Mouse (Mus musculus) E14TG2a.4 (cell line): ENCODE measurements around the gene Nfyb.

Experiments used
- H3K27me3 ChIP-seq: 2 replicates; pipeline ENCODE4 v1.6.1; 2014; ENCODE audit warnings: low read length, control low read depth; ENCODE audit not compliant: insufficient read depth
- H3K36me3 ChIP-seq: 2 replicates; pipeline ENCODE4 v1.6.1; 2014; ENCODE audit warnings: low read length, control low read depth; ENCODE audit not compliant: insufficient read depth
- H3K4me1 ChIP-seq: replicated peaks from 2 replicates; pipeline ENCODE4 v1.6.1; 2014; ENCODE audit warnings: low read depth, low read length, control low read depth
- H3K4me3 ChIP-seq: replicated peaks from 2 replicates; pipeline ENCODE4 v1.5.1; 2014; ENCODE audit warnings: mild to moderate bottlenecking, low read length
- H3K9me3 ChIP-seq: 2 replicates; pipeline ENCODE4 v1.6.1; 2014; ENCODE audit warnings: low read length, control low read depth
- CTCF ChIP-seq: conservative IDR thresholded peaks from 2 replicates; pipeline ENCODE4 v1.5.1; 2014; ENCODE audit warnings: low read length
- NANOG ChIP-seq: IDR thresholded peaks from 2 replicates; pipeline ENCODE4 v1.6.1; 2014; ENCODE audit warnings: borderline replicate concordance, low read length, mixed read lengths
- POU5F1 ChIP-seq: IDR thresholded peaks from 2 replicates; pipeline ENCODE4 v1.6.1; 2014; ENCODE audit warnings: low read length, borderline replicate concordance

The Nfyb gene

GRCm38 (mm10) chr10:82804396-82804795 is 40.5 kb upstream of the Nfyb start:
- no peak overlapping the region for H3K4me3 ChIP-seq
- peaks cover 7% of the 10 kb centered on the region for H3K9me3 ChIP-seq
- TF ChIP-seq POU5F1, result no peak
- TF ChIP-seq NANOG, result no peak
- TF ChIP-seq CTCF, result no peak
- H3K36me3 ChIP-seq, result no peaks in the 10 kb centered on the region
- H3K27me3 ChIP-seq, result no peaks in the 10 kb centered on the region
- peaks cover 63% of the 10 kb centered on the region for H3K4me1 ChIP-seq

GRCm38 (mm10) chr10:82800094-82800493 is 36.1 kb upstream of the Nfyb start:
- no peaks in the 10 kb centered on the region for H3K36me3 ChIP-seq
- peaks cover 62% of the 10 kb centered on the region for H3K4me1 ChIP-seq
- TF ChIP-seq POU5F1, result no peak
- TF ChIP-seq NANOG, result no peak
- TF ChIP-seq CTCF, result no peak
- H3K27me3 ChIP-seq, result no peaks in the 10 kb centered on the region
- peaks cover 7% of the 10 kb centered on the region for H3K9me3 ChIP-seq
- H3K4me3 ChIP-seq, result no peak overlapping the region

GRCm38 (mm10) chr10:82798312-82798933 is 34.5 kb upstream of the Nfyb start:
- no peaks in the 10 kb centered on the region for H3K36me3 ChIP-seq
- peaks cover 7% of the 10 kb centered on the region for H3K9me3 ChIP-seq
- H3K27me3 ChIP-seq, result peaks cover 2% of the 10 kb centered on the region; the same call in 1 of the 2 replicates
- H3K4me1 ChIP-seq, result peaks cover 58% of the 10 kb centered on the region
- no peak overlapping the region for H3K4me3 ChIP-seq
- TF ChIP-seq NANOG, result no peak
- no peak for TF ChIP-seq POU5F1
- TF ChIP-seq CTCF, result no peak

GRCm38 (mm10) chr10:82797119-82797491 is 33.2 kb upstream of the Nfyb start:
- Histone ChIP-seq H3K4me1 (peaks cover 58% of the 10 kb centered on the region), H3K9me3 (peaks cover 3% of the 10 kb centered on the region), H3K36me3 (no peaks in the 10 kb centered on the region), H3K27me3 (peaks cover 3% of the 10 kb centered on the region; the same call in 1 of the 2 replicates), H3K4me3 (no peak overlapping the region)
- no peak for TF ChIP-seq POU5F1
- no peak for TF ChIP-seq NANOG
- no peak for TF ChIP-seq CTCF

- TF ChIP-seq POU5F1, result no peak
- TF ChIP-seq NANOG, result no peak
- no peak for TF ChIP-seq CTCF
- H3K4me1 ChIP-seq, result peaks cover 57% of the 10 kb centered on the region
- no peaks in the 10 kb centered on the region for H3K36me3 ChIP-seq
- no peak overlapping the region for H3K4me3 ChIP-seq
- H3K27me3 ChIP-seq, result peaks cover 3% of the 10 kb centered on the region; the same call in 1 of the 2 replicates
- H3K9me3 ChIP-seq, result no peaks in the 10 kb centered on the region
Measured at GRCm38 (mm10) chr10:82796471-82797118, 32.7 kb upstream of the Nfyb start.

- H3K36me3 ChIP-seq, result no peaks in the 10 kb centered on the region
- peaks cover 56% of the 10 kb centered on the region for H3K4me1 ChIP-seq
- no peaks in the 10 kb centered on the region for H3K9me3 ChIP-seq
- H3K27me3 ChIP-seq, result peaks cover 3% of the 10 kb centered on the region; the same call in 1 of the 2 replicates
- H3K4me3 ChIP-seq, result peak overlapping the region; percentile 63
- no peak for TF ChIP-seq NANOG
- no peak for TF ChIP-seq POU5F1
- no peak for TF ChIP-seq CTCF
Measured at GRCm38 (mm10) chr10:82795767-82796166, 31.8 kb upstream of the Nfyb start.

GRCm38 (mm10) chr10:82795071-82795731 is 31.3 kb upstream of the Nfyb start:
- Histone ChIP-seq H3K9me3 (no peaks in the 10 kb centered on the region), H3K4me1 (peaks cover 59% of the 10 kb centered on the region), H3K4me3 (peak overlapping the region; percentile 63), H3K36me3 (no peaks in the 10 kb centered on the region), H3K27me3 (peaks cover 3% of the 10 kb centered on the region; the same call in 1 of the 2 replicates)
- TF ChIP-seq NANOG (no peak), POU5F1 (no peak), CTCF (no peak)

GRCm38 (mm10) chr10:82792311-82792710 is 28.4 kb upstream of the Nfyb start:
- H3K9me3 ChIP-seq, result no peaks in the 10 kb centered on the region
- TF ChIP-seq POU5F1 (no peak), NANOG (no peak), CTCF (no peak)
- H3K27me3 ChIP-seq, result peaks cover 3% of the 10 kb centered on the region; the same call in 1 of the 2 replicates
- H3K4me3 ChIP-seq, result no peak overlapping the region
- H3K4me1 ChIP-seq, result peaks cover 32% of the 10 kb centered on the region
- no peaks in the 10 kb centered on the region for H3K36me3 ChIP-seq
